8 mouse cellular contexts compared by ENCODE assay signal in genomic region chr13:24830756-24831352, GRCm38 (mm10). TPM values are rescaled to one million over a fixed set of nuclear protein-coding genes. Genes with fewer than 3 reads are reported as not detected.
DNase-seq lines count a peak whose midpoint lies in the region; ATAC-seq and TF ChIP-seq lines count a peak whose summit lies in the region.

No protein-coding gene starts in this region.

- WGBS in midbrain, postnatal 0 days, result 2% methylated on average over 20 of the region's 20 CpGs

- H3K4me3 ChIP-seq in erythroblast, embryonic 14.5 days (replicated peaks), result peak overlapping the region; percentile 79
- peak overlapping the region; percentile 72 for H3K4me3 ChIP-seq in midbrain, postnatal 0 days (ENCODE audit: low read depth, low read length)

- H3K27me3 ChIP-seq in erythroblast, embryonic 14.5 days (ENCODE audit: control insufficient read depth), result no peaks in the 10 kb centered on the region
- H3K27me3 ChIP-seq in midbrain, postnatal 0 days (ENCODE audit: insufficient read depth, low read length), result no peaks in the 10 kb centered on the region

- peak; percentile 27 for ATAC-seq in CD4-positive, CD25-positive, alpha-beta regulatory T cell, adult 4 months
- ATAC-seq in midbrain, postnatal 0 days (ENCODE audit: low FRiP score), result no peak

- peaks cover 33% of the 10 kb centered on the region for H3K4me1 ChIP-seq in erythroblast, embryonic 14.5 days (ENCODE audit: control insufficient read depth)
- peaks cover 7% of the 10 kb centered on the region; the same call in 1 of the 2 replicates for H3K4me1 ChIP-seq in midbrain, postnatal 0 days (ENCODE audit: insufficient read depth, low read length)

- H3K4me2 ChIP-seq in midbrain, postnatal 0 days (ENCODE audit: low read depth, low read length, poor library complexity, severe bottlenecking), result peak overlapping the region; percentile 62

- H3K27ac ChIP-seq in midbrain, postnatal 0 days (ENCODE audit: low read depth, low read length), result no peak overlapping the region

- TF ChIP-seq CTCF in midbrain, postnatal 0 days (IDR thresholded peaks at IDR 0.05), result no peak

- DNase-seq in cerebellum, adult 9-11 months, result peak; percentile 24
- DNase-seq in cerebellum, adult 11 months, result no peak
- DNase-seq in kidney, postnatal 36 days, result peak; percentile 23 to 29
- DNase-seq in midbrain, postnatal 0 days (ENCODE audit: low spot score), result no peak
- DNase-seq in gastrocnemius, postnatal 36 days, result no peak
- DNase-seq in adrenal gland, postnatal 4 days (ENCODE audit: low spot score in 2 of 2), result no peak

- intact Hi-C loops in gastrocnemius, postnatal 36 days (cut with DNase I), result no loop called here

- H3K9ac ChIP-seq in midbrain, postnatal 0 days (replicated peaks; ENCODE audit: low read length, poor library complexity, severe bottlenecking), result peak overlapping the region; percentile 54

- H3K9me3 ChIP-seq in erythroblast, embryonic 14.5 days (ENCODE audit: control insufficient read depth, low read length), result no peaks in the 10 kb centered on the region
- H3K9me3 ChIP-seq in midbrain, postnatal 0 days (ENCODE audit: low read length), result no peaks in the 10 kb centered on the region

- H3K36me3 ChIP-seq in erythroblast, embryonic 14.5 days (ENCODE audit: control insufficient read depth), result peaks cover 37% of the 10 kb centered on the region
- no peaks in the 10 kb centered on the region for H3K36me3 ChIP-seq in midbrain, postnatal 0 days (ENCODE audit: insufficient read depth, low read length)

RNA-seq across cellular contexts. Expression of gene Acot13, which starts 0.5 kb away (rescaled TPM):
- 10 to 100 TPM; 59.1 to 69.9 TPM for polyA plus RNA-seq in CD4-positive, CD25-positive, alpha-beta regulatory T cell, adult 4 months (2017; shearing (Covaris generic))
- polyA plus RNA-seq in erythroblast, embryonic 14.5 days (2012), result 3.5 and 5.2 TPM in 2 replicates
- 15.1 and 25.4 TPM in 2 replicates for total RNA-seq in midbrain, postnatal 0 days (2014; rRNA removed)
- 60.2 and 67.1 TPM in 2 replicates for polyA plus RNA-seq in midbrain, postnatal 0 days (2015; fragmentation: Nextera tagmentation; extraction: Ambion mirVana)
- 100 to 1,000 TPM; 124 to 130 TPM for total RNA-seq in gastrocnemius, postnatal 36 days (2021)
- 10 to 100 TPM; 49.6 to 58.0 TPM for total RNA-seq in adrenal gland, postnatal 4 days (2021)

RNA-seq across cellular contexts. Expression of gene Tdp2, which starts 0.6 kb away (rescaled TPM):
- polyA plus RNA-seq in CD4-positive, CD25-positive, alpha-beta regulatory T cell, adult 4 months (2017; shearing (Covaris generic)), result 10 to 100 TPM; 17.6 to 19.8 TPM
- polyA plus RNA-seq in erythroblast, embryonic 14.5 days (2012), result 2.3 and 3.1 TPM in 2 replicates
- total RNA-seq in midbrain, postnatal 0 days (2014; rRNA removed), result 26.6 and 27.0 TPM in 2 replicates
- polyA plus RNA-seq in midbrain, postnatal 0 days (2015; fragmentation: Nextera tagmentation; extraction: Ambion mirVana), result 25.5 and 28.5 TPM in 2 replicates
- total RNA-seq in gastrocnemius, postnatal 36 days (2021), result 1 to 10 TPM; 6.0 to 9.0 TPM
- 10 to 100 TPM; 39.4 to 40.7 TPM for total RNA-seq in adrenal gland, postnatal 4 days (2021)

RNA-seq across cellular contexts. Expression of gene D130043K22Rik, which starts 14.1 kb away (rescaled TPM):
- 1 to 10 TPM in 1 of 2 experiments, under 1 TPM in 1; 0.19 to 1.7 TPM for polyA plus RNA-seq in CD4-positive, CD25-positive, alpha-beta regulatory T cell, adult 4 months (2017; shearing (Covaris generic))
- not detected in 2 replicates for polyA plus RNA-seq in erythroblast, embryonic 14.5 days (2012)
- 13.5 and 13.8 TPM in 2 replicates for total RNA-seq in midbrain, postnatal 0 days (2014; rRNA removed)
- 7.7 and 9.4 TPM in 2 replicates for polyA plus RNA-seq in midbrain, postnatal 0 days (2015; fragmentation: Nextera tagmentation; extraction: Ambion mirVana)
- not detected for total RNA-seq in gastrocnemius, postnatal 36 days (2021)
- total RNA-seq in adrenal gland, postnatal 4 days (2021), result 1 to 10 TPM; 1.0 to 1.6 TPM

RNA-seq across cellular contexts. Expression of gene BC005537, which starts 29.4 kb away (rescaled TPM):
- polyA plus RNA-seq in CD4-positive, CD25-positive, alpha-beta regulatory T cell, adult 4 months (2017; shearing (Covaris generic)), result 10 to 100 TPM; 24.0 to 51.6 TPM
- polyA plus RNA-seq in erythroblast, embryonic 14.5 days (2012), result 5.3 and 6.0 TPM in 2 replicates
- total RNA-seq in midbrain, postnatal 0 days (2014; rRNA removed), result 52.2 and 61.8 TPM in 2 replicates
- 16.3 and 18.2 TPM in 2 replicates for polyA plus RNA-seq in midbrain, postnatal 0 days (2015; fragmentation: Nextera tagmentation; extraction: Ambion mirVana)
- 10 to 100 TPM; 44.6 to 46.4 TPM for total RNA-seq in gastrocnemius, postnatal 36 days (2021)
- total RNA-seq in adrenal gland, postnatal 4 days (2021), result 100 to 1,000 TPM; 169 to 181 TPM

Comparison
In these comparisons a context has a peak if more than half of its experiments do, and no peak if none do; other contexts are left out.
1. DNase-seq: peak in cerebellum, adult 9-11 months (single experiment) and kidney, postnatal 36 days (2 of 2); none in cerebellum, adult 11 months (single experiment), midbrain, postnatal 0 days (single experiment), gastrocnemius, postnatal 36 days (0 of 2) and adrenal gland, postnatal 4 days (0 of 2).